Mouse (Mus musculus): ENCODE data around the gene Ergic1. TPM values are rescaled to one million over a fixed set of nuclear protein-coding genes. Genes with fewer than 3 reads are reported as not detected.

The Ergic1 gene
- polyA plus RNA-seq, 1 experiment from 2014 or later = 75.0 TPM

GRCm38 (mm10) chr17:26691110-26691509 is 129.8 kb downstream of the Ergic1 start:
- H3K4me2 ChIP-seq = no peak overlapping the region
- ATAC-seq (replicated peaks; ENCODE audit: insufficient number of reproducible peaks, insufficient read depth, low FRiP score, low read depth) = no peak
- H3K4me3 ChIP-seq = no peak overlapping the region
- H3K9ac ChIP-seq = no peak overlapping the region
- 85% methylated on average over 7 of the region's 7 CpGs for WGBS
- H3K27ac ChIP-seq = no peak overlapping the region
- H3K36me3 ChIP-seq = peaks cover 7% of the 10 kb centered on the region
- H3K9me3 ChIP-seq (replicated peaks) = no peaks in the 10 kb centered on the region
- peaks cover 29% of the 10 kb centered on the region for H3K4me1 ChIP-seq (replicated peaks)
- H3K27me3 ChIP-seq = no peaks in the 10 kb centered on the region

- Histone ChIP-seq H3K27me3 (no peaks in the 10 kb centered on the region), H3K27ac (no peak overlapping the region), H3K4me2 (no peak overlapping the region), H3K4me3 (no peak overlapping the region), H3K4me1 (replicated peaks) (peaks cover 20% of the 10 kb centered on the region), H3K9ac (no peak overlapping the region), H3K9me3 (replicated peaks) (no peaks in the 10 kb centered on the region), H3K36me3 (peaks cover 25% of the 10 kb centered on the region)
- no peak for ATAC-seq (replicated peaks; ENCODE audit: insufficient number of reproducible peaks, insufficient read depth, low FRiP score, low read depth)
- 80% methylated on average over 7 of the region's 7 CpGs for WGBS
Measured at GRCm38 (mm10) chr17:26693424-26693823, 132.1 kb downstream of the Ergic1 start.

- 64% methylated on average over 7 of the region's 7 CpGs for WGBS
- no peaks in the 10 kb centered on the region for H3K9me3 ChIP-seq (replicated peaks)
- no peak overlapping the region for H3K27ac ChIP-seq
- no peaks in the 10 kb centered on the region for H3K27me3 ChIP-seq
- H3K4me3 ChIP-seq = no peak overlapping the region
- H3K9ac ChIP-seq = no peak overlapping the region
- H3K36me3 ChIP-seq = peaks cover 32% of the 10 kb centered on the region
- H3K4me1 ChIP-seq (replicated peaks) = peaks cover 21% of the 10 kb centered on the region
- no peak for ATAC-seq (replicated peaks; ENCODE audit: insufficient number of reproducible peaks, insufficient read depth, low FRiP score, low read depth)
- H3K4me2 ChIP-seq = no peak overlapping the region
Measured at GRCm38 (mm10) chr17:26694171-26694570, 132.9 kb downstream of the Ergic1 start.

GRCm38 (mm10) chr17:26695193-26695592 is 133.9 kb downstream of the Ergic1 start:
- Histone ChIP-seq H3K9ac (no peak overlapping the region), H3K27me3 (no peaks in the 10 kb centered on the region), H3K4me3 (no peak overlapping the region), H3K4me2 (no peak overlapping the region), H3K36me3 (peaks cover 34% of the 10 kb centered on the region), H3K9me3 (replicated peaks) (no peaks in the 10 kb centered on the region), H3K4me1 (replicated peaks) (peaks cover 22% of the 10 kb centered on the region), H3K27ac (no peak overlapping the region)
- ATAC-seq (replicated peaks; ENCODE audit: insufficient number of reproducible peaks, insufficient read depth, low FRiP score, low read depth) = no peak
- WGBS = 90% methylated on average over 3 of the region's 3 CpGs

GRCm38 (mm10) chr17:26698846-26699245 is 137.6 kb downstream of the Ergic1 start:
- Histone ChIP-seq H3K4me1 (replicated peaks) (peaks cover 44% of the 10 kb centered on the region), H3K9me3 (replicated peaks) (no peaks in the 10 kb centered on the region), H3K4me3 (no peak overlapping the region), H3K4me2 (no peak overlapping the region), H3K27me3 (no peaks in the 10 kb centered on the region), H3K27ac (peak overlapping the region; percentile 71; the same call in 1 of the 2 replicates), H3K9ac (no peak overlapping the region), H3K36me3 (peaks cover 34% of the 10 kb centered on the region)
- 85% methylated on average over 5 of the region's 5 CpGs for WGBS
- ATAC-seq (replicated peaks; ENCODE audit: insufficient number of reproducible peaks, insufficient read depth, low FRiP score, low read depth) = no peak

- 54% methylated on average over 10 of the region's 10 CpGs for WGBS
- peaks cover 38% of the 10 kb centered on the region for H3K36me3 ChIP-seq
- ATAC-seq (replicated peaks; ENCODE audit: insufficient number of reproducible peaks, insufficient read depth, low FRiP score, low read depth) = peak; percentile 64; the same call in 1 of the 2 replicates
- peak overlapping the region; percentile 35; the same call in 1 of the 2 replicates for H3K9ac ChIP-seq
- H3K4me3 ChIP-seq = no peak overlapping the region
- H3K27ac ChIP-seq = peak overlapping the region; percentile 71
- H3K9me3 ChIP-seq (replicated peaks) = no peaks in the 10 kb centered on the region
- H3K27me3 ChIP-seq = no peaks in the 10 kb centered on the region
- peaks cover 44% of the 10 kb centered on the region for H3K4me1 ChIP-seq (replicated peaks)
- peak overlapping the region; percentile 11; the same call in 1 of the 2 replicates for H3K4me2 ChIP-seq
Measured at GRCm38 (mm10) chr17:26699819-26700616, 138.7 kb downstream of the Ergic1 start.

- WGBS = 58% methylated on average over 13 of the region's 13 CpGs
- H3K4me1 ChIP-seq (replicated peaks) = peaks cover 54% of the 10 kb centered on the region
- no peaks in the 10 kb centered on the region for H3K27me3 ChIP-seq
- H3K4me2 ChIP-seq = no peak overlapping the region
- H3K9ac ChIP-seq = no peak overlapping the region
- H3K9me3 ChIP-seq (replicated peaks) = no peaks in the 10 kb centered on the region
- ATAC-seq (replicated peaks; ENCODE audit: insufficient number of reproducible peaks, insufficient read depth, low FRiP score, low read depth) = no peak
- peaks cover 27% of the 10 kb centered on the region for H3K36me3 ChIP-seq
- no peak overlapping the region for H3K4me3 ChIP-seq
- H3K27ac ChIP-seq = peak overlapping the region; percentile 11
Measured at GRCm38 (mm10) chr17:26701565-26701964, 140.3 kb downstream of the Ergic1 start.

- no peaks in the 10 kb centered on the region for H3K9me3 ChIP-seq (replicated peaks)
- no peak for ATAC-seq (replicated peaks; ENCODE audit: insufficient number of reproducible peaks, insufficient read depth, low FRiP score, low read depth)
- no peak overlapping the region for H3K9ac ChIP-seq
- H3K27ac ChIP-seq = no peak overlapping the region
- H3K27me3 ChIP-seq = no peaks in the 10 kb centered on the region
- H3K4me3 ChIP-seq = no peak overlapping the region
- H3K36me3 ChIP-seq = peaks cover 20% of the 10 kb centered on the region
- WGBS = 79% methylated on average over 4 of the region's 4 CpGs
- H3K4me2 ChIP-seq = no peak overlapping the region
- H3K4me1 ChIP-seq (replicated peaks) = peaks cover 54% of the 10 kb centered on the region
Measured at GRCm38 (mm10) chr17:26702621-26703020, 141.3 kb downstream of the Ergic1 start.

- Histone ChIP-seq H3K4me3 (no peak overlapping the region), H3K27me3 (no peaks in the 10 kb centered on the region), H3K36me3 (peaks cover 10% of the 10 kb centered on the region), H3K27ac (no peak overlapping the region), H3K9ac (no peak overlapping the region), H3K9me3 (replicated peaks) (no peaks in the 10 kb centered on the region), H3K4me1 (replicated peaks) (peaks cover 52% of the 10 kb centered on the region), H3K4me2 (no peak overlapping the region)
- no peak for ATAC-seq (replicated peaks; ENCODE audit: insufficient number of reproducible peaks, insufficient read depth, low FRiP score, low read depth)
- WGBS = 78% methylated on average over 4 of the region's 4 CpGs
Measured at GRCm38 (mm10) chr17:26703671-26704070, 142.4 kb downstream of the Ergic1 start.

GRCm38 (mm10) chr17:26705463-26706359 is 144.4 kb downstream of the Ergic1 start:
- peak overlapping the region; percentile 71 for H3K27ac ChIP-seq
- H3K4me2 ChIP-seq = no peak overlapping the region
- peaks cover 3% of the 10 kb centered on the region; the same call in 1 of the 2 replicates for H3K36me3 ChIP-seq
- H3K4me1 ChIP-seq (replicated peaks) = peaks cover 53% of the 10 kb centered on the region
- 45% methylated on average over 11 of the region's 11 CpGs for WGBS
- H3K9me3 ChIP-seq (replicated peaks) = no peaks in the 10 kb centered on the region
- H3K4me3 ChIP-seq = no peak overlapping the region
- H3K9ac ChIP-seq = no peak overlapping the region
- no peaks in the 10 kb centered on the region for H3K27me3 ChIP-seq
- ATAC-seq (replicated peaks; ENCODE audit: insufficient number of reproducible peaks, insufficient read depth, low FRiP score, low read depth) = no peak
